Mouse (Mus musculus): ENCODE measurements around the gene Kdelr1.

- TF ChIP-seq CTCF (IDR thresholded peaks at IDR 0.05; ENCODE audit: borderline replicate concordance, extremely low read depth, insufficient read depth, insufficient read length) (no peak), POLR2A (IDR thresholded peaks at IDR 0.05; ENCODE audit: borderline replicate concordance, extremely low read depth, insufficient read depth, insufficient read length, poor library complexity, severe bottlenecking) (no peak)
Observed at GRCm38 (mm10) chr7:45831128-45831525, 41.4 kb upstream of the Kdelr1 start.

Measured in brain, embryonic 14.5 days (tissue).